Mouse (Mus musculus) megakaryocyte, embryonic 14.5 days (primary cell): Measurements from ENCODE around the gene Gm45234.

Experiments
- FLI1 ChIP-seq: IDR thresholded peaks from 2 replicates; pipeline ENCODE4 v1.6.1; 2012; ENCODE audit warnings: low read length, inconsistent platforms, mixed read lengths
- GATA1 ChIP-seq: IDR thresholded peaks from 3 replicates; pipeline ENCODE4 v1.6.1; 2012; ENCODE audit warnings: mixed read lengths, low read length, inconsistent platforms, borderline replicate concordance

- TF ChIP-seq GATA1 (no peak), FLI1 (no peak)
Measured at GRCm38 (mm10) chr6:124731038-124731437, 24.8 kb downstream of the Gm45234 start.
